Mouse (Mus musculus) stomach, embryonic 14.5 days (tissue): ENCODE data around the gene Cdk9. TPM values are rescaled to one million over a fixed set of nuclear protein-coding genes. Genes with fewer than 3 reads are reported as not detected.

ENCODE experiments used
- ATAC-seq: fragments of 200-750 bp; cut with Nextera tagmentation; 2 replicates; pipeline ENCODE4 v1.8.0; 2017; ENCODE audit warnings: low read depth, moderate TSS enrichment; ENCODE audit not compliant: insufficient number of reproducible peaks, insufficient read depth, low FRiP score
- H3K27ac ChIP-seq: fragments of 300-500 bp; sonication (generic); 2 replicates; pipeline ENCODE4 v1.5.1; 2014; ENCODE audit warnings: mild to moderate bottlenecking, low read length, moderate library complexity, mixed read lengths
- H3K27me3 ChIP-seq: fragments of 300-500 bp; sonication (generic); 2 replicates; pipeline ENCODE4 v1.6.1; 2014; ENCODE audit warnings: low read length, control low read depth, mixed read lengths; ENCODE audit not compliant: control insufficient read depth, insufficient read depth
- H3K36me3 ChIP-seq: fragments of 300-500 bp; sonication (generic); 2 replicates; pipeline ENCODE4 v1.6.1; 2014; ENCODE audit warnings: mild to moderate bottlenecking, control low read depth, low read length, moderate library complexity, mixed read lengths; ENCODE audit not compliant: control insufficient read depth, insufficient read depth
- H3K4me1 ChIP-seq: fragments of 300-500 bp; sonication (generic); 2 replicates; pipeline ENCODE4 v1.6.1; 2014; ENCODE audit warnings: low read length, control low read depth, mixed read lengths; ENCODE audit not compliant: control insufficient read depth, insufficient read depth
- H3K4me2 ChIP-seq: fragments of 300-500 bp; sonication (generic); replicated peaks from 2 replicates; pipeline ENCODE4 v1.6.1; 2014; ENCODE audit warnings: low read depth, low read length, control low read depth
- H3K4me3 ChIP-seq: fragments of 300-500 bp; sonication (generic); 2 replicates; pipeline ENCODE4 v1.5.1; 2014; ENCODE audit warnings: low read depth, low read length, control low read depth
- H3K9ac ChIP-seq: fragments of 300-500 bp; sonication (generic); replicated peaks from 2 replicates; pipeline ENCODE4 v1.6.1; 2014; ENCODE audit warnings: low read depth, mild to moderate bottlenecking, control low read depth, low read length, moderate library complexity, mixed read lengths
- H3K9me3 ChIP-seq: fragments of 300-500 bp; sonication (generic); 2 replicates; pipeline ENCODE4 v1.6.1; 2016; ENCODE audit warnings: low read depth, low read length, control low read depth; ENCODE audit not compliant: control insufficient read depth
- WGBS: fragments of 180-500 bp; shearing (Covaris S2); extraction: QIAGEN DNeasy Blood & Tissue Kit; methylation state at CpG from one replicate; pipeline ENCODE4 v1.1.7; 2014; 5-methylcytosine and 5-hydroxymethylcytosine counted together
- polyA plus RNA-seq: library from polyadenylated mRNA; unstranded; fragments of >200 nt; fragmentation: Nextera tagmentation; extraction: Ambion mirVana; gene quantifications from 2 replicates; pipeline ENCODE4 v1.2.1, GENCODE M21; 2014

Gene Cdk9
- polyA plus RNA-seq, 1 experiment from 2014 or later, result 78.6 TPM

DNA sequence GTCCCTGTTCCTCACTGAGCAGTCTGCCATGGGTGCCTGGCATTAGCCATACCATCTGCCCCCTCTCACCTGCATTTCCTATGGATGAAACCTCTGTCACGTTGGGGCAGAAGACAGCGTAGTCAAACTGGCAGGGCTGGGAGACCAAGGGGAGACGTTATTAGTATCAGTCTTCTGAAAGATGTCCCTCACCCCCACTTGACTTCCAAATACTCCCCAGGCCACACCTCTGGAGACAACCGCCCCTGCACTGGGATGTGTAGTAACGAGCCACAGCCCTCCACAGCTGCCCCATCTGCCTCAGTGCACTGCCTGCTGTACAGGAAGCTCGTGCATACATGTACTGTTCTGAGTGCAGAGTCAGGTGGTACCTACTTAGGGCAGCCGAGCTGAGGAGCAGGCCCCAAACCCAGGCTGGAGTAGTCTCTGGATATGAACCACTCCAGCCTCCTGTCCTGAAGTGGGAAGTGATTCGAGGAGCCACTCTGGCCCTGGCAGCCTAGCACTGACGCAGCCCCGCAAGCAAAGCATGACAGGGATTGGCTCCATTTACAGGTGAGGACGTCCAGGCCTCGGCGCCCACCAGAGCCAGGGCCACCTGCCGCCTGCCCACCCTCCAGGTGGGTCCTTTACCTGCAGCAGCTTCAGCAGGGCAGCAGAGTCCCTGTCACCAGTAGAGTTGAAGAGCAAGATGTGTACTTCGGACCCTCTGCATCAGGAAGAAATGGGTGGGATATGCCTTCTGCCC lies 28.0 kb downstream of the Cdk9 start:
- 91% methylated on average over 15 of the region's 15 CpGs for WGBS
- Histone ChIP-seq H3K9ac (no peak overlapping the region), H3K4me2 (no peak overlapping the region), H3K4me3 (no peak overlapping the region), H3K9me3 (no peaks in the 10 kb centered on the region), H3K27ac (no peak overlapping the region), H3K27me3 (no peaks in the 10 kb centered on the region), H3K4me1 (peaks cover 13% of the 10 kb centered on the region), H3K36me3 (peaks cover 56% of the 10 kb centered on the region)
- ATAC-seq, result no peak

DNA sequence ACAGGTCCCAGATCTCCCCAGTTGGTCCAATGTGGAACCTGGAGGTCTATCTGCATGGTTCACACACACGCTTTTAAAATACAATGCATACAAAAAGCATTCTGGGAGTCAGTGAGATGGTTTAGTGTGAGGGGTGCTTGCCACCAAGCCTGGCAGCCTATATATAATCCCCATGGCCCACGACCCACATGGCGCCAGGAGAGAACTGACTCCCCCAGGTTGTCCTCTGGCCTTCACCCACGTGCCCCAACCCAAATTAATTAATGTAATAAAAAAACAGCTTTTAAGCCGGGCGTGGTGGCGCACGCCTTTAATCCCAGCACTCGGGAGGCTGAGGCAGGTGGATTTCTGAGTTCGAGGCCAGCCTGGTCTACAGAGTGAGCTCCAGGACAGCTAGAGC lies 29.2 kb downstream of the Cdk9 start:
- Histone ChIP-seq H3K27me3 (no peaks in the 10 kb centered on the region), H3K4me3 (no peak overlapping the region), H3K36me3 (peaks cover 56% of the 10 kb centered on the region), H3K4me2 (no peak overlapping the region), H3K9ac (no peak overlapping the region), H3K4me1 (peaks cover 14% of the 10 kb centered on the region), H3K27ac (no peak overlapping the region), H3K9me3 (no peaks in the 10 kb centered on the region)
- no peak for ATAC-seq
- WGBS, result 87% methylated on average over 10 of the region's 10 CpGs

DNA sequence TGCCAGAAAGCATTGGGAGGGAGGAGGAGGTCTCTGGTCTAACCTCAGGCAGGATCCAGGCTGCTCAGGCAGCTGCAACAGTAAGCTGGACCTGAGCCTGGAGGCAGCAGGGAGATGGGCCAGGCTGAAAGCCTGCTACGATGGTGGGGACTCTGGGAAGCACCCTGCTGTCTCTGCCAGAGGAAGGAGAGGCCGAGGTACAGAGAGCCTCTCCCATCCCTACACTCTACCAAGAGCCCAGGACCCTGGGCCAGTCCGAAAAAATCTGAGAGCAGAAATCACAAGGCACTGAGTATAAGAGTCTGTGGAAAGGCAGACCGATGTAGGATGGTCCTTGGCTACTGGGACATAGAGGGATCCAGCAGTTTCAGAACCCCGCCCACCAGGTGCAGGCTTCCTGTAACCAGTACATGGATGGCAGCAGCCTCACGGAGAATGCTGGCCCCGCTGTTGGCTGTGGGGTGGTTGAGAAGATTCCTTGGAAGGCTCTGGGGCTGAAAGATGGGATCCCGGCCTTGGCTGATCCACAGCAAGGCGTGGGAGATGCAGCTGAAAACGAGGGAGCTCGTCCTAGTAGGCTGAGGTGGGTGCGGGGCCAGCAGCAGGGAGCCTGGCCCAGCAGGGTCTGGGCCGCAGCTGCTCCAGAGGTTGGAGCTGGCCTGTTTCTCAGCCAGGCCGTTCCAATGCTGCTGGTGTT lies 30.0 kb downstream of the Cdk9 start:
- H3K27me3 ChIP-seq, result no peaks in the 10 kb centered on the region
- H3K9ac ChIP-seq, result no peak overlapping the region
- H3K4me1 ChIP-seq, result peaks cover 14% of the 10 kb centered on the region
- H3K9me3 ChIP-seq, result no peaks in the 10 kb centered on the region
- ATAC-seq, result no peak
- H3K4me3 ChIP-seq, result no peak overlapping the region
- 77% methylated on average over 14 of the region's 14 CpGs for WGBS
- no peak overlapping the region for H3K4me2 ChIP-seq
- H3K36me3 ChIP-seq, result peaks cover 56% of the 10 kb centered on the region
- H3K27ac ChIP-seq, result no peak overlapping the region

DNA sequence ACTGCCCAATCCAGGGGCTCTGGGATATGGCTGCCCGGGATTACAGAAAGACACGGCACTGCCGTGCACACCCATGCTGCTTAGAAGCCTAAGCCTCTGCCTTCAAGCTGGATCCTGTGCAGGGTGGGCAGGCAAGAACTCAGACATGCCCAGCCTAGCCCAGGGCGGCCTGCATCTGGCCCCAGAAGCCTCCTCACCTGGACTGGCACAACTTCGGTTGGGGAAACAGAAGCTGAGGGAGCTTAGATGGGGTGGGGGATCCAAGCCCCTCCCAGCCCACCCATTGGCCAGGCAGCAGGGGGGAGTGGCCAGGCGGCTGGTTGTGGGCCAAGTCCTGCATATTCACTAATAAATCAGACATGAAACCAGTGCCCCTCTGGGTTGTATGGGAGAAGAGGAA lies 31.1 kb downstream of the Cdk9 start:
- Histone ChIP-seq H3K4me2 (no peak overlapping the region), H3K27ac (no peak overlapping the region; the same call in 1 of the 2 replicates), H3K4me3 (no peak overlapping the region), H3K36me3 (peaks cover 46% of the 10 kb centered on the region), H3K4me1 (peaks cover 14% of the 10 kb centered on the region), H3K9ac (no peak overlapping the region), H3K27me3 (no peaks in the 10 kb centered on the region), H3K9me3 (no peaks in the 10 kb centered on the region)
- peak; percentile 50 for ATAC-seq
- WGBS, result 59% methylated on average over 6 of the region's 6 CpGs

DNA sequence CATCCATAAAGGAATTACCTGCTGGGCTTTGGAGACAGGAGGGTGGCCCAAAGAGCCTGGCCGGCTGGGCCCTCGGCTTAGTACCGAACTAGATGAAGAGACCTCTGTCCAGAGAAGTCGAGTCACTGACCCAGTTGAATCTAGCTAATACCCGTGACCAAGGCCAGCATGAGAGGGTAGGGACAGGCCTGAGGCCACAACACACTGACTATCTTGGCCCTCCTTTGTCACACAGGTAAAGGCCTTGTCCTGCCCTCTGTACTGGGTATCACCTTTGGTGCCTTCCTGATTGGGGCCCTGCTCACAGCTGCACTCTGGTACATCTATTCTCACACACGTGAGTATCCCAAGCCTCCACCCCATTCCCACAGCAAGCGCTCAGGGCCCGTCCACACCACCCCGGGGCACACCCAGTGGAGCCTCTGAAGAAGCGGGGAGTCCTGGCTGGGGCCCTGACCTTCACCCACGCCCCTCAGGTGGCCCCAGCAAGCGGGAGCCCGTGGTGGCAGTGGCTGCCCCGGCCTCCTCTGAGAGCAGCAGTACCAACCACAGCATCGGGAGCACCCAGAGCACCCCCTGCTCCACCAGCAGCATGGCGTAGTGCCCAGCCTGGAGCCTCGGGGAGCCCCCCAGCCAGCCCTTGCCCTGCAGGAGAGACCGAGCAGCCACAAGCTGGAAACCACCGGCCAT lies 31.8 kb downstream of the Cdk9 start:
- ATAC-seq, result no peak; the same call in 1 of the 2 replicates
- H3K36me3 ChIP-seq, result peaks cover 39% of the 10 kb centered on the region
- H3K4me1 ChIP-seq, result peaks cover 14% of the 10 kb centered on the region
- no peak overlapping the region for H3K9ac ChIP-seq
- 85% methylated on average over 19 of the region's 19 CpGs for WGBS
- no peak overlapping the region for H3K4me3 ChIP-seq
- H3K4me2 ChIP-seq, result no peak overlapping the region
- no peaks in the 10 kb centered on the region for H3K27me3 ChIP-seq
- H3K27ac ChIP-seq, result peak overlapping the region; percentile 86; the same call in 1 of the 2 replicates
- no peaks in the 10 kb centered on the region for H3K9me3 ChIP-seq

DNA sequence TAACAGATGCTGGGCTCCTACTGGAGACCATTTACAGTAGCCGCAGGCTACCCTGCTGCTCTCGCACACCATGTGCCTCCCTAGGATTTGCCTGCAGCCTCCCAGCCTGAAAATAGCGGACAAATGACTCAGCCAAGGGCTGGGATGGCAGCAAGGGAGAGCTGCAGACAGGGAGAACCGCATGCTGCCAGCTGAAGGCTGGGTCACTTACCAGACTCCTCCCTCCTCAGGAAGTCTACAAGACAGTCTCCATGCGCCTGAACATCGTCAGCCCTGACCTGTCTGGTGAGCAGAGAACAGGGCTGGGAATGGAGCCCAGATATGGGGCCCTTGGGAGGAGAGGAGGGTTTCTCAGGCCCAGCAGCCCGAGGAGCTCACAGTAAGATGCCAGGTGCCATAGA lies 32.8 kb downstream of the Cdk9 start:
- ATAC-seq, result peak; percentile 55; the same call in 1 of the 2 replicates

DNA sequence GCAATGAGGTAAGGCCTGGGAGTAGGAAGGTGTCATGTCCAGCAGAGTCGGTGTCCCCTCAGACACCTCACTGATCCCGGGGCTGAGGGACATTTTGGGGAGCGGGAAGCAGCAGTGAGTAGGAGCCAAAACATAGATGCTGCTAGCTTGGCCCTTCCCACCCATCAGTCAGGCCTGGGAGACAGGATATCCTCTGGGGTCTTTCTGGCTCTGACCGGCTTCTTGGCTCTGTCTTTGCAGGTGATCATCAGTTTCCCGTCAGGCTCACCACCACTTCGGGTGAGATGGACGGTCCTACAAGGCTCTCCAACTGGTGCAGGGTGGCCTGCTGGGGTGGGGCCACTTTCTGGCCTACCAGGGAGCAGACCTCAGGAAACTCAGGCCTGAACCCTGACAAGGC lies 35.2 kb downstream of the Cdk9 start:
- no peak overlapping the region for H3K27ac ChIP-seq
- no peak for ATAC-seq
- WGBS, result 84% methylated on average over 7 of the region's 7 CpGs
- no peak overlapping the region for H3K9ac ChIP-seq
- H3K4me3 ChIP-seq, result no peak overlapping the region
- H3K9me3 ChIP-seq, result no peaks in the 10 kb centered on the region
- peaks cover 14% of the 10 kb centered on the region for H3K4me1 ChIP-seq
- no peaks in the 10 kb centered on the region for H3K27me3 ChIP-seq
- H3K4me2 ChIP-seq, result no peak overlapping the region
- H3K36me3 ChIP-seq, result peaks cover 12% of the 10 kb centered on the region; the same call in 1 of the 2 replicates

More for the DNA sequence above, 32.8 kb downstream of the Cdk9 start:
- no peak overlapping the region for H3K9ac ChIP-seq
- H3K27me3 ChIP-seq, result no peaks in the 10 kb centered on the region
- no peak overlapping the region for H3K4me3 ChIP-seq
- peaks cover 29% of the 10 kb centered on the region for H3K36me3 ChIP-seq
- peaks cover 14% of the 10 kb centered on the region for H3K4me1 ChIP-seq
- 27% methylated on average over 7 of the region's 7 CpGs for WGBS
- H3K4me2 ChIP-seq, result no peak overlapping the region
- H3K9me3 ChIP-seq, result no peaks in the 10 kb centered on the region
- H3K27ac ChIP-seq, result peak overlapping the region; percentile 86

DNA sequence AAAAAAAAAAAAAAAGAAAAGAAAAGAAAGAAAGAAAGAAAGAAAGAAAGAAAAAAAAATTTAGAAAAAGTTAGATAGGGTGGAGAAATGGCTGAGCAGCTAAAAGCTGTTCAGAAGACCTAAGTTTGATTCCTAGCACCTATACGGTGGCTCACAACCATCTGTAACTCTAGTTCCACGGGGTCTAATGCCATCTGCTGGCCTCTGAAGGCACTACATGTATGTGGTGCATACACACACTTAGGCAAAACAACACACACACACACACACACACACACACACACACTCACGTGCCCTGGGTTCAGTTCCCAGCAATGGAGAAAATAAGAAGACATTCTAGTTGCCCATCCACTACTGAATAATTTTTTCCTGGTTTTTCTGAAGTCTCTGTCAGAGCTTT lies 36.1 kb downstream of the Cdk9 start:
- no peak overlapping the region for H3K9ac ChIP-seq
- ATAC-seq, result no peak
- H3K4me3 ChIP-seq, result no peak overlapping the region
- 85% methylated on average over 3 of the region's 3 CpGs for WGBS
- no peak overlapping the region for H3K27ac ChIP-seq
- H3K27me3 ChIP-seq, result no peaks in the 10 kb centered on the region
- H3K9me3 ChIP-seq, result no peaks in the 10 kb centered on the region
- peaks cover 14% of the 10 kb centered on the region for H3K4me1 ChIP-seq
- H3K4me2 ChIP-seq, result no peak overlapping the region
- H3K36me3 ChIP-seq, result peaks cover 9% of the 10 kb centered on the region; the same call in 1 of the 2 replicates
